Mouse (Mus musculus): Measurements from ENCODE around the gene Cnot10. TPM values are rescaled to one million over a fixed set of nuclear protein-coding genes. Genes with fewer than 3 reads are reported as not detected.

The Cnot10 gene
- polyA plus RNA-seq, 1 experiment from 2014 or later = 68.0 TPM

- ATAC-seq (ENCODE audit: insufficient read depth, low FRiP score, low TSS enrichment) = no peak
- no peak overlapping the region for H3K4me2 ChIP-seq (ENCODE audit: low read depth)
- no peak overlapping the region for H3K9ac ChIP-seq (ENCODE audit: low read length)
- H3K9me3 ChIP-seq (ENCODE audit: control insufficient read depth, low read length) = no peaks in the 10 kb centered on the region
- H3K4me1 ChIP-seq (ENCODE audit: control insufficient read depth, insufficient read depth, low read length) = peaks cover 30% of the 10 kb centered on the region
- H3K36me3 ChIP-seq (ENCODE audit: control insufficient read depth, insufficient read depth, low read length) = no peaks in the 10 kb centered on the region
- H3K27me3 ChIP-seq (ENCODE audit: control insufficient read depth, insufficient read depth, low read length) = no peaks in the 10 kb centered on the region
- no peak overlapping the region for H3K27ac ChIP-seq (ENCODE audit: low read depth, low read length)
- WGBS = 53% methylated on average over 7 of the region's 7 CpGs
- no peak for DNase-seq (ENCODE audit: low spot score)
- H3K4me3 ChIP-seq (ENCODE audit: low read depth, low read length) = no peak overlapping the region
Observed at GRCm38 (mm10) chr9:114538996-114539563, 100.9 kb downstream of the Cnot10 start.

GRCm38 (mm10) chr9:114536628-114537027 lies 103.4 kb downstream of the Cnot10 start:
- Histone ChIP-seq H3K9me3 (ENCODE audit: control insufficient read depth, low read length) (no peaks in the 10 kb centered on the region), H3K4me1 (ENCODE audit: control insufficient read depth, insufficient read depth, low read length) (peaks cover 29% of the 10 kb centered on the region)

More at GRCm38 (mm10) chr9:114536628-114537027, 103.4 kb downstream of the Cnot10 start:
- peak; percentile 55 for DNase-seq (ENCODE audit: low spot score)
- 0 out of 2 replicates have a peak overlapping the region, but pooled peaks have one; percentile 64 for H3K27ac ChIP-seq (ENCODE audit: low read depth, low read length)
- WGBS = 4% methylated on average over 2 of the region's 2 CpGs
- ATAC-seq (ENCODE audit: insufficient read depth, low FRiP score, low TSS enrichment) = 0 out of 2 replicates have a peak, but pooled peaks have one; percentile 39
- H3K9ac ChIP-seq (ENCODE audit: low read length) = no peak overlapping the region
- H3K27me3 ChIP-seq (ENCODE audit: control insufficient read depth, insufficient read depth, low read length) = no peaks in the 10 kb centered on the region
- H3K36me3 ChIP-seq (ENCODE audit: control insufficient read depth, insufficient read depth, low read length) = no peaks in the 10 kb centered on the region
- H3K4me3 ChIP-seq (ENCODE audit: low read depth, low read length) = no peak overlapping the region
- H3K4me2 ChIP-seq (ENCODE audit: low read depth) = no peak overlapping the region

Other genes with a start within 250 kb of the Cnot10 start
- gene Crtap, start 249.5 kb downstream of the Cnot10 start, polyA plus RNA-seq (2014; fragmentation: Nextera tagmentation; extraction: Ambion mirVana) = 42.1 and 48.3 TPM in 2 replicates
- gene Glb1, start 239.1 kb downstream of the Cnot10 start, polyA plus RNA-seq (2014; fragmentation: Nextera tagmentation; extraction: Ambion mirVana) = 24.5 and 26.1 TPM in 2 replicates
- 3.4 and 4.7 TPM in 2 replicates for gene Tmppe, start 239.1 kb downstream of the Cnot10 start, polyA plus RNA-seq (2014; fragmentation: Nextera tagmentation; extraction: Ambion mirVana)
- 0.08 TPM in 1 of 2 replicates, not detected in the other for gene Ccr4, start 135.3 kb downstream of the Cnot10 start, polyA plus RNA-seq (2014; fragmentation: Nextera tagmentation; extraction: Ambion mirVana)
- gene C130032M10Rik, start 124.5 kb downstream of the Cnot10 start, polyA plus RNA-seq (2014; fragmentation: Nextera tagmentation; extraction: Ambion mirVana) = not detected in 2 replicates
- 2.1 and 2.2 TPM in 2 replicates for gene Trim71, start 75.8 kb downstream of the Cnot10 start, polyA plus RNA-seq (2014; fragmentation: Nextera tagmentation; extraction: Ambion mirVana)
- gene Dync1li1, start 48.6 kb upstream of the Cnot10 start, polyA plus RNA-seq (2014; fragmentation: Nextera tagmentation; extraction: Ambion mirVana) = 94.0 and 97.3 TPM in 2 replicates
- 24.1 and 25.7 TPM in 2 replicates for gene Cmtm6, start 90.9 kb upstream of the Cnot10 start, polyA plus RNA-seq (2014; fragmentation: Nextera tagmentation; extraction: Ambion mirVana)
- 57.0 and 57.2 TPM in 2 replicates for gene Cmtm7, start 141.7 kb upstream of the Cnot10 start, polyA plus RNA-seq (2014; fragmentation: Nextera tagmentation; extraction: Ambion mirVana)
- gene Cmtm8, start 204.0 kb upstream of the Cnot10 start, polyA plus RNA-seq (2014; fragmentation: Nextera tagmentation; extraction: Ambion mirVana) = 15.2 and 20.4 TPM in 2 replicates